Mouse (Mus musculus) olfactory bulb, adult 2 months (tissue): ENCODE measurements around the gene Aldh1b1. TPM values are rescaled to one million over a fixed set of nuclear protein-coding genes. Genes with fewer than 3 reads are reported as not detected.

Experiments
- H3K27ac ChIP-seq: fragments of 200-500 bp; 2 replicates; pipeline ENCODE4 v1.5.1; 2012; ENCODE audit warnings: low read depth, low read length; ENCODE audit not compliant: insufficient read depth
- H3K4me1 ChIP-seq: fragments of 200-500 bp; 2 replicates; pipeline ENCODE4 v1.6.1; 2012; ENCODE audit warnings: low read length; ENCODE audit not compliant: control insufficient read depth, insufficient read depth
- H3K4me3 ChIP-seq: fragments of 200-500 bp; 2 replicates; pipeline ENCODE4 v1.5.1; 2012; ENCODE audit warnings: mild to moderate bottlenecking, low read depth, low read length, moderate library complexity; ENCODE audit not compliant: insufficient read depth
- CTCF ChIP-seq: fragments of 200-500 bp; IDR thresholded peaks from 2 replicates; pipeline ENCODE4 v1.5.1; 2012; ENCODE audit warnings: low read depth, mild to moderate bottlenecking, low read length, moderate library complexity; ENCODE audit not compliant: insufficient read depth
- POLR2A ChIP-seq: fragments of 200-500 bp; IDR thresholded peaks from 2 replicates; pipeline ENCODE4 v1.6.1; 2012; ENCODE audit warnings: mild to moderate bottlenecking, low read depth, low read length, moderate library complexity; ENCODE audit not compliant: insufficient read depth
- WGBS: fragments of 180-500 bp; shearing (Covaris S2); methylation state at CpG from one replicate; pipeline ENCODE4 v1.1.7; 2018; 5-methylcytosine and 5-hydroxymethylcytosine counted together
- polyA plus RNA-seq: library from polyadenylated mRNA; stranded (reverse); fragments of >200 nt; gene quantifications from 2 replicates; pipeline ENCODE4 v1.2.4, GENCODE M21; 2012; ENCODE audit warnings: low replicate concordance; ENCODE audit not compliant: missing spikeins, insufficient read depth, insufficient read length

Gene Aldh1b1
- polyA plus RNA-seq, 1 experiment = not detected

DNA sequence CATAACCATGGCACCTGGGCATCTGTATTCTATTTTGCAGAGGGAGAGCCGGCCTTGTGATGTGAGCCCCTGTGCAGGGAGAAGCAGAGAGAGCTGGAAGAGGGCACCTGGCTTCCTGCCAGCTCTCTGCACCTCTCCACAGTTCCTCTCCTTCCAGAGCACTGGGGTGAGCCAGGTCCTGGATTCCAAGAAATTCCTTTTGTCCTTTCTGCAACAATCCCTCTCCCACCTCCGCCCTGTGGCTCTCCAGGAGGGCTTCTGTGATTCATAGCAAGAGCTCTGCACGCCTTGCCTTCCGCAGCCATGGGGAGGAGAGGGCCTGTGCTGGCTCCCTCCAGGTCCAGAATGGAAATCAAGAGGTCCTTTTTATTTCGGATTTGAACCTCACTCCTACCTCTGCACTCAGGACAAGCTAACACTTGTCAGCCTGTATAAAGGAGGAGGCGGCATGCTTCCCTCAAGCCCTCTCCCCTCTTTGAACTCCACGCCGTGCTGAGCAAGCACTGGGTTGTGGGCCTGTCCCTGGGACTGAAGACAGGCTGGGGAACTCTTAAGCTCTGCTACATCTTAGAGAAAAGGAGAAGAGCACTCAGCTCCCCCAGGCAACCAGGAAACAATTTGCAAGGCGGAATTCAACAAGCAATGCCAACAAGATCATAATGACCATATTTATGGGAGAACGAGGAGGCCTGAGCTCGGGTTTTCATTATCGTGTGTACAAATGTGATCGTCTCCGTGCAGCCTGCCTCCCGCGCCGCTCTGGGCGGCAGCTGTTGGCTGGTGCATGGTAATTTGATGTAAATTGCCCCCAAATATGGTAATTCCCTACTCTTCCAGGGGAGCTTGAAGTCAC lies 35.3 kb upstream of the Aldh1b1 start:
- H3K4me3 ChIP-seq = no peak overlapping the region
- WGBS = 16% methylated on average over 18 of the region's 18 CpGs
- H3K4me1 ChIP-seq = peaks cover 48% of the 10 kb centered on the region
- peak overlapping the region; percentile 76 for H3K27ac ChIP-seq
- TF ChIP-seq CTCF (no peak), POLR2A (no peak)

DNA sequence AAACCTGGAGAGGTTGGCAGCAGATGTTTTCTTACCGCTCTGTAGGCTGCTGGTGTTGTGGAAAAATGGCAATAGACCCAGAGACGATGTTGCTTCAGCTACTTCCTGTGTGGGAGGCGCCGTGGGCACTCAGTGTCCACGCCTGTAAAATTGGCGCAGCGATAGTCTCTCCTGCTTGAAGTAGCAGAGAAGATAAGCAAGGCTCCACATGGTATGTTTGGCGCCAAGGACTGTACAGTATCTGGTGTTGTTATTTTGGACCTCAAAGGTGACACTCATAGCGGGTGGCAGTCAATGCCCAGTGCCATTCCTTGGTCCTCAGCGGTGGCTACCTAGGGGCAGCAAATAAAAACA lies 34.7 kb upstream of the Aldh1b1 start:
- WGBS = 33% methylated on average over 10 of the region's 10 CpGs
- Histone ChIP-seq H3K4me1 (peaks cover 53% of the 10 kb centered on the region), H3K27ac (peak overlapping the region; percentile 76), H3K4me3 (no peak overlapping the region)
- TF ChIP-seq CTCF (no peak), POLR2A (no peak)

DNA sequence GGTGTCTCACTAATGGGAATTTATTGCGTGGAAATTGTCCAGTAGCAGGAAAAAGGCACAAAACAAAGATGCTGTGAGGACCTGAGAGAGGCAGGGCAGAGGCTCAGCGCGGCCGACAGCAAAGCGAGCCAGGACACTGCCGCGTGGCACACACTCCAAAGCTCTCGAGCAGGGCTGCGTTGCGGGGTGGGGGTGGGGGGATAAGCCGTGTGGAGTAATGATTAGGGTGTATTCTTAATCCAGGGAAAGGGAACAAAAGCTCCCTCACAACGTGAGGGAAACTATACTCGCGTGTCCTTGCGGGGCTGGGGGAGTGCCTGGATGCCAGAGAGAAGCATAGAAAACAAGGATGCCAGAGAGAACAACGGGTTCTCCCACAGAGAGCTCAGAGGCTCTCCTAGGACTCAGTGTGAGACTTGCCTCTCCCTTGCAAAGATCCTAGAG lies 33.7 kb upstream of the Aldh1b1 start:
- Histone ChIP-seq H3K4me3 (no peak overlapping the region), H3K27ac (peak overlapping the region; percentile 9; the same call in 1 of the 2 replicates), H3K4me1 (peaks cover 50% of the 10 kb centered on the region)
- 10% methylated on average over 16 of the region's 16 CpGs for WGBS
- TF ChIP-seq POLR2A (no peak), CTCF (no peak)

DNA sequence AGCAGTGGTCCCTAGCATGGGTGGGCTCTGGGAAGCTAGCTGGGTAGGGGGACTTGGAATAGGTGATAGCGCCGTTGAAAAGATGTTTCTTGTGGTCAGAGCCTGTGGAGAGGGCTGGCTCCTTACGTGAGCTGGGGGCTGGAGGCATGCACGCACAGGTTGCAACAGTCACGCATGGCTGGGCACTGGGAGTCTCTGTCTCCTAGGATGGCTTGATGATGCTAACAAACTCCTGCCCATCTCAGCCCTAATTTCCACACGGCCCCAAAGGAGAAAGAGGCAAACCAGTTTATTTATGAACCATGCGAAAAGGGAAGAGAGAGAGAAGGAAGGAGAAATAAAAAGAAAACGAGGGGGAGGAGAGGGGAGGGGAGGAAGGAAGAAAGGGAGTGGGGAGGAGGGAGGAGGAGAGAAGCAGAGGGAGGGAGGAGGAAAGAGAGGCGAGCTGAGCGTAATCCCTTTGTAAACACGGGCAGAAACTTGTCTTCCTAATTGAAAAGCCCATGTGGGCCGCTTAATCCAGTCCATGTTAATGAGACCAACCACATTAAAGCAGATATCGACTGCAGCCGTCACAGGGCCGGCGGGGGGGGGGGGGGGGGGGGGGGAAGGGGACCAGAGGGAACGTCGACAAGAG lies 33.1 kb upstream of the Aldh1b1 start:
- Histone ChIP-seq H3K4me1 (peaks cover 55% of the 10 kb centered on the region), H3K4me3 (no peak overlapping the region), H3K27ac (peak overlapping the region; percentile 9; the same call in 1 of the 2 replicates)
- no peak for TF ChIP-seq CTCF
- WGBS = 9% methylated on average over 15 of the region's 18 CpGs

DNA sequence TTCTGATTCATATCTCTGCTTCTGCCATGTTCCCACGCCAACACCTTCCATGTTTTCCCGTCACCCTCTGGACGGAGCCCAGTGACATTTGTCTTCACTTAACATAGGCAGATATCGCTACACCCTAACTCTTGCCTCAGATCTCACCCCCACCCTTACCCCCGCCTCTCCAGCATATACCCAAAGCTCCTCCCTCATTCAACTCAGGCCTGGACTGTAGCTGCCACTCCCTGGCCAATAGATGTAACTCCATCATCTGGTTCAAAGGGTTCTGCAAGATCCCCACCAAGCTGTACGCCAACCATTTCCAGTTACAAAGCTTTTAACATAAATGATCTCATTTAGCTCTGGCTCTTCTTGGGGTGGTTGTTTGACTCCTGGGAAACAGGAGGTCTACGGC lies 32.0 kb upstream of the Aldh1b1 start:
- WGBS = 90% methylated on average over 7 of the region's 7 CpGs
- no peak overlapping the region for H3K27ac ChIP-seq
- H3K4me3 ChIP-seq = no peak overlapping the region
- TF ChIP-seq POLR2A (no peak), CTCF (no peak)
- peaks cover 55% of the 10 kb centered on the region for H3K4me1 ChIP-seq

DNA sequence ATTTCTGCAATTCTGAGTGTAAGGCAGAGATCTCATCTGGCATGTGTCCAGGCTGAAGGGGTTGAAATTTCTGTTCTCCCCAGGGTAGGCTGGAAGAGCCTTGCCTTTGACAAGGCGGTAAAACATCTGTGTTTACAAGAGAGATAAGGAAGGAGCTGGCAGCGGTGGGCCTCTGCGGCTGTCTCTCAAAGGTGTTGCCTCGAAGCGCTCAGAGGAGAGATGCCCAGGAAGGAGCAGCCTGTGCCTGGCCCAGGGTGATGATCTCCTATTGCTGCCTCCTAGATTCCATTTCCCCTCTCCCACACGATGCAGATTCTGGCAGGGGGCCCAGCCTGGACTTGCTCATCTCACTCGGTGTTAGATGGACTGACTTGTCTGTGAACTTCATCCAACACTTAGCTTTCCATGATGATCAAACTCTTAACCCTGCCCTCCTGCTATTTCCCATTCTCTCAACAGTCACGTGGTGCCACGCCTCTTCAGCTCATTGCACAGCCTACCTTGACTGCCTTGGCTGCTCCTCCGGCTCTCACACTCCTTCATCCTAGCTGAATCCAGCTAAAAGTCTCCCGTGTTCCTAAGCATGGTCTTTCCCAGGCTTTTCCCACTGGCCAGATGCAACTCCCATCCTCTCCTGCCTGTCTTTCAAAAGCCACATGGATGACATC lies 30.8 kb upstream of the Aldh1b1 start:
- TF ChIP-seq CTCF (no peak), POLR2A (no peak)
- 62% methylated on average over 11 of the region's 11 CpGs for WGBS
- H3K4me3 ChIP-seq = no peak overlapping the region
- H3K27ac ChIP-seq = no peak overlapping the region
- H3K4me1 ChIP-seq = peaks cover 54% of the 10 kb centered on the region

DNA sequence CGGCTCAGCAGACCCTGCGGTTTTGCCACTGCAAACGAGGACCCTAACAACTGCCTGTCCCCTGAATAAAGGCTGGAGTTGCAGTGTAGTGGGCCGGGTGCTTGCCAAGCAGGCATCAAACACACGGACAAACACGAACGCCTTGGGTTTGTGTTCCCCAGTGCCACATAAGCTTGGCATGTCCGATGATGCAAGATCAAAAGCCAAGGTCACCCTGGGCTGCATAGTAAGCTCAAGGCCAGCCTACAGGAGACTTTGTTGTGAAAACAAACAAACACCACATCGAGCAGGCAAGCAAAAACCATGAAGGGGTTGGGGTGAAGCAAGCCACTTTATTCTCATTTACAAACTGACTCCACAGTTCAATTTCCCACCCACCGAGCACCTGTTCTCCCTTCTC lies 29.7 kb upstream of the Aldh1b1 start:
- Histone ChIP-seq H3K4me1 (peaks cover 43% of the 10 kb centered on the region), H3K4me3 (no peak overlapping the region), H3K27ac (no peak overlapping the region)
- 65% methylated on average over 10 of the region's 10 CpGs for WGBS
- no peak for TF ChIP-seq POLR2A
- TF ChIP-seq CTCF = no peak

DNA sequence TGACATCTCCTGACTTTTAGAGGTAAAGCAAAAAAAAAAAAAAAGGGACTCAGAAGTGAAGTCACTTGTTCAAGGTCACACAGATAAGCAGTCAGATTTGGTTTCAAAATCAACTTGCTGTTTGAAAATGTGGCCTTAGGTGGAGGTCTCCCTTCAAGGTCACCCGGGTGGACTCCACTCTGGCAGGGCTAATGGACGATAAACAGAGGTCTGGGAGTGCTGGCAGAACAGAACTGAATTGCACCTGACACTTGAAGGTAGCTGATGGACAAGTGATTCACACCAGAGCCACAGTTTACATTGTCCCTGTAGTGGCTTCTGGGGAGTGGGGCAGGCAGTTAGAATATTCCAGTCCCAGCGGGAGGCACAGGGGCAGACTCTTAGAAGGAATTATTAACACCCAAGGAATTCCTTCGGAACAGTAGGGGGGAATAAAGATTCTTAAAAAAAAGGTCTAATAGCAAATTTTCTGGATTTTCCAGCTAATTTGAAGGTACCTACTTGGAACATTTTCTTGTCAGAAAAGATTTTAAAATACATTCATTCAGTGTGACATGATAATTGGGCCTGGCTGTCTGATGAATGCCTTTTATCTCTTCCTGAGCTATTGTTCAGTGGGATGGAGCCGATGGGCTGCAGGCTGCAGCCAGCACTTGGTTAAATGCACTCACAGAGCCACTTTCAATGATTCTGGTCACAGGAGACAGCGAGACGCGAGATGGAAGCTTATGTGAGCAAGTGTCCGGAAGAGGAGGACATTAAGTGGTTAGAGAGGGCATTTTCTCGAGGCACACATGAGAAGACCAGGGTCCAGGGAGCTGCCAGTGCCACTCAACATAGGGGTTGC lies 28.8 kb upstream of the Aldh1b1 start:
- Histone ChIP-seq H3K4me1 (peaks cover 37% of the 10 kb centered on the region), H3K27ac (no peak overlapping the region), H3K4me3 (no peak overlapping the region)
- 61% methylated on average over 10 of the region's 10 CpGs for WGBS
- TF ChIP-seq CTCF (no peak), POLR2A (no peak)

DNA sequence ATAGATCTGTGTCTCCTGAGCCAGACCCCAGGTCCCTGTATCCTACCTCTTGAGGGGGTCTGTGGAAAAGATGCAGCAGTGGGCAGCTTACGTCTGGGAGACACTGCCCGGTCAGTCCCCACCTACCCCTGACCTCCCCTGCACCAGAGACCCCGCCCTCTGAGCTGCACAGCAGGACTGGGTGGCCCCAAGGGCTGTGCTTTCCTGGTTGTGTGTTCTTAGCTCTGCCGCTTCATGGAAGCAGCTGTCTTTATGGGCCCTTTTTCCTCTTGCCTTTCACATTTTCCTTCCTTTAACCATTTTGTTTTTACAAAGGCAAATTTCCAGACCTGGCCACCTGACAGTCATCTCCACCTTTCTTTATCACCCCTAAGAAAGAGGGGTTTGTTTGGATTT lies 28.2 kb upstream of the Aldh1b1 start:
- Histone ChIP-seq H3K4me1 (peaks cover 31% of the 10 kb centered on the region), H3K4me3 (no peak overlapping the region), H3K27ac (no peak overlapping the region)
- no peak for TF ChIP-seq CTCF
- TF ChIP-seq POLR2A = no peak
- WGBS = 70% methylated on average over 4 of the region's 4 CpGs
